Mouse (Mus musculus): ENCODE results near the gene Trim62.

Gene Trim62

GRCm38 (mm10) chr4:128883379-128883781 lies at the start of gene Trim62:
Gene Trim62, plus strand, starts transcription at chr4:128883580.
- DNase-seq (ENCODE audit: low read depth, low spot score) = peak; percentile 85

GRCm38 (mm10) chr4:128838202-128838601 lies 45.2 kb upstream of the Trim62 start:
- no peak for DNase-seq (ENCODE audit: low read depth, low spot score)

- peak; percentile 35 for DNase-seq (ENCODE audit: low read depth, low spot score)
Observed at GRCm38 (mm10) chr4:128839811-128840738, 43.3 kb upstream of the Trim62 start.

- peak; percentile 30 for DNase-seq (ENCODE audit: low read depth, low spot score)
Observed at GRCm38 (mm10) chr4:128841259-128841658, 42.1 kb upstream of the Trim62 start.

GRCm38 (mm10) chr4:128844566-128844965 lies 38.8 kb upstream of the Trim62 start:
- no peak for DNase-seq (ENCODE audit: low read depth, low spot score)

- DNase-seq (ENCODE audit: low read depth, low spot score) = peak; percentile 25
Observed at GRCm38 (mm10) chr4:128845367-128845973, 37.9 kb upstream of the Trim62 start.

GRCm38 (mm10) chr4:128848961-128849360 lies 34.4 kb upstream of the Trim62 start:
- no peak for DNase-seq (ENCODE audit: low read depth, low spot score)

- DNase-seq (ENCODE audit: low read depth, low spot score) = no peak
Observed at GRCm38 (mm10) chr4:128849686-128850085, 33.7 kb upstream of the Trim62 start.

- DNase-seq (ENCODE audit: low read depth, low spot score) = peak; percentile 16
Observed at GRCm38 (mm10) chr4:128852266-128852887, 31.0 kb upstream of the Trim62 start.

GRCm38 (mm10) chr4:128853117-128853516 lies 30.3 kb upstream of the Trim62 start:
- no peak for DNase-seq (ENCODE audit: low read depth, low spot score)

- no peak for DNase-seq (ENCODE audit: low read depth, low spot score)
Observed at GRCm38 (mm10) chr4:128855613-128856040, 27.8 kb upstream of the Trim62 start.

GRCm38 (mm10) chr4:128857212-128857611 lies 26.2 kb upstream of the Trim62 start:
- no peak for DNase-seq (ENCODE audit: low read depth, low spot score)

- peak; percentile 91 for DNase-seq (ENCODE audit: low read depth, low spot score)
Observed at GRCm38 (mm10) chr4:128858226-128858625, 25.2 kb upstream of the Trim62 start.

GRCm38 (mm10) chr4:128858878-128859277 lies 24.5 kb upstream of the Trim62 start:
- no peak for DNase-seq (ENCODE audit: low read depth, low spot score)

- peak; percentile 81 for DNase-seq (ENCODE audit: low read depth, low spot score)
Observed at GRCm38 (mm10) chr4:128872992-128873391, 10.4 kb upstream of the Trim62 start.

GRCm38 (mm10) chr4:128874062-128874461 lies 9.3 kb upstream of the Trim62 start:
- no peak for DNase-seq (ENCODE audit: low read depth, low spot score)

- DNase-seq (ENCODE audit: low read depth, low spot score) = no peak
Observed at GRCm38 (mm10) chr4:128875439-128875838, 7.9 kb upstream of the Trim62 start.

GRCm38 (mm10) chr4:128877520-128877919 lies 5.9 kb upstream of the Trim62 start:
- no peak for DNase-seq (ENCODE audit: low read depth, low spot score)

- DNase-seq (ENCODE audit: low read depth, low spot score) = no peak
Observed at GRCm38 (mm10) chr4:128878901-128879491, 4.4 kb upstream of the Trim62 start.

- peak; percentile 90 for DNase-seq (ENCODE audit: low read depth, low spot score)
Observed at GRCm38 (mm10) chr4:128883801-128884710, 676 bp downstream of the Trim62 start.

GRCm38 (mm10) chr4:128884711-128885095 lies 1.3 kb downstream of the Trim62 start:
- DNase-seq (ENCODE audit: low read depth, low spot score) = no peak
